Mouse (Mus musculus) skeletal muscle tissue, postnatal 0 days (tissue): ENCODE measurements around the gene Abca8a. TPM values are rescaled to one million over a fixed set of nuclear protein-coding genes. Genes with fewer than 3 reads are reported as not detected.

Source experiments
- polyA plus RNA-seq: library from polyadenylated mRNA; unstranded; fragments of >200 nt; fragmentation: Nextera tagmentation; extraction: Ambion mirVana; gene quantifications from 2 replicates; pipeline ENCODE4 v1.2.1, GENCODE M21; 2015

Abca8a gene
- 9.8 and 10.8 TPM in 2 replicates for polyA plus RNA-seq

GRCm38 (mm10) chr11:110095858-110096257 is at the start of gene Abca8a:
Abca8a (minus strand) TSS chr11:110095978.

GRCm38 (mm10) chr11:109995624-109996023 is 100.2 kb downstream of the Abca8a start, which contains the start of gene Abca8b:
Abca8b (minus strand) TSS chr11:109995845.

Other genes starting within 250 kb of the Abca8a start
- gene Abca8b, start 100.1 kb downstream of the Abca8a start, polyA plus RNA-seq = 1.9 and 2.6 TPM in 2 replicates
- gene Abca9, start 72.2 kb upstream of the Abca8a start, polyA plus RNA-seq = 6.7 and 8.8 TPM in 2 replicates
- 2.4 and 3.2 TPM in 2 replicates for gene Abca6, start 155.8 kb upstream of the Abca8a start, polyA plus RNA-seq
- gene Abca5, start 241.7 kb upstream of the Abca8a start, polyA plus RNA-seq = 4.4 and 5.6 TPM in 2 replicates